Mouse (Mus musculus): ENCODE results near the gene Lhfp. TPM values are rescaled to one million over a fixed set of nuclear protein-coding genes. Genes with fewer than 3 reads are reported as not detected.

The Lhfp gene
- polyA plus RNA-seq, 1 experiment: 12.1 TPM

- Histone ChIP-seq H3K9ac (ENCODE audit: low read depth, poor library complexity, severe bottlenecking) (no peak overlapping the region), H3K27me3 (ENCODE audit: control insufficient read depth, insufficient read depth, low read length, poor library complexity, severe bottlenecking) (no peaks in the 10 kb centered on the region), H3K27ac (ENCODE audit: insufficient read depth, low read length) (no peak overlapping the region), H3K9me3 (replicated peaks; ENCODE audit: control insufficient read depth, insufficient read depth, low read length, poor library complexity, severe bottlenecking) (no peaks in the 10 kb centered on the region), H3K4me1 (ENCODE audit: control insufficient read depth, insufficient read depth, low read length) (no peaks in the 10 kb centered on the region), H3K4me3 (ENCODE audit: low read depth, low read length) (no peak overlapping the region), H3K36me3 (ENCODE audit: control insufficient read depth, insufficient read depth, low read length, poor library complexity, severe bottlenecking) (no peaks in the 10 kb centered on the region)
- no peak for TF ChIP-seq EP300 (IDR thresholded peaks at IDR 0.05; ENCODE audit: insufficient read depth, low read depth, low read length)
- no peak for TF ChIP-seq POLR2A (IDR thresholded peaks at IDR 0.05; ENCODE audit: insufficient read depth, low read length)
Measured at GRCm38 (mm10) chr3:53292474-53292873, 251.1 kb downstream of the Lhfp start.

GRCm38 (mm10) chr3:53292979-53293378 lies 251.7 kb downstream of the Lhfp start:
- Histone ChIP-seq H3K4me3 (ENCODE audit: low read depth, low read length) (no peak overlapping the region), H3K4me1 (ENCODE audit: control insufficient read depth, insufficient read depth, low read length) (no peaks in the 10 kb centered on the region), H3K9ac (ENCODE audit: low read depth, poor library complexity, severe bottlenecking) (no peak overlapping the region), H3K36me3 (ENCODE audit: control insufficient read depth, insufficient read depth, low read length, poor library complexity, severe bottlenecking) (no peaks in the 10 kb centered on the region), H3K27ac (ENCODE audit: insufficient read depth, low read length) (no peak overlapping the region), H3K9me3 (replicated peaks; ENCODE audit: control insufficient read depth, insufficient read depth, low read length, poor library complexity, severe bottlenecking) (no peaks in the 10 kb centered on the region), H3K27me3 (ENCODE audit: control insufficient read depth, insufficient read depth, low read length, poor library complexity, severe bottlenecking) (no peaks in the 10 kb centered on the region)
- TF ChIP-seq POLR2A (IDR thresholded peaks at IDR 0.05; ENCODE audit: insufficient read depth, low read length) (no peak), CTCF (IDR thresholded peaks at IDR 0.05; ENCODE audit: low read depth, low read length) (no peak), EP300 (IDR thresholded peaks at IDR 0.05; ENCODE audit: insufficient read depth, low read depth, low read length) (no peak)

GRCm38 (mm10) chr3:53293901-53294433 lies 252.6 kb downstream of the Lhfp start:
- H3K9me3 ChIP-seq (replicated peaks; ENCODE audit: control insufficient read depth, insufficient read depth, low read length, poor library complexity, severe bottlenecking): no peaks in the 10 kb centered on the region
- no peak overlapping the region for H3K9ac ChIP-seq (ENCODE audit: low read depth, poor library complexity, severe bottlenecking)
- TF ChIP-seq CTCF (IDR thresholded peaks at IDR 0.05; ENCODE audit: low read depth, low read length) (no peak), POLR2A (IDR thresholded peaks at IDR 0.05; ENCODE audit: insufficient read depth, low read length) (no peak), EP300 (IDR thresholded peaks at IDR 0.05; ENCODE audit: insufficient read depth, low read depth, low read length) (no peak)
- H3K4me1 ChIP-seq (ENCODE audit: control insufficient read depth, insufficient read depth, low read length): no peaks in the 10 kb centered on the region
- no peaks in the 10 kb centered on the region for H3K36me3 ChIP-seq (ENCODE audit: control insufficient read depth, insufficient read depth, low read length, poor library complexity, severe bottlenecking)
- H3K4me3 ChIP-seq (ENCODE audit: low read depth, low read length): no peak overlapping the region
- H3K27ac ChIP-seq (ENCODE audit: insufficient read depth, low read length): no peak overlapping the region
- no peaks in the 10 kb centered on the region for H3K27me3 ChIP-seq (ENCODE audit: control insufficient read depth, insufficient read depth, low read length, poor library complexity, severe bottlenecking)

- H3K27me3 ChIP-seq (ENCODE audit: control insufficient read depth, insufficient read depth, low read length, poor library complexity, severe bottlenecking): no peaks in the 10 kb centered on the region
- H3K36me3 ChIP-seq (ENCODE audit: control insufficient read depth, insufficient read depth, low read length, poor library complexity, severe bottlenecking): no peaks in the 10 kb centered on the region
- TF ChIP-seq EP300 (IDR thresholded peaks at IDR 0.05; ENCODE audit: insufficient read depth, low read depth, low read length) (no peak), POLR2A (IDR thresholded peaks at IDR 0.05; ENCODE audit: insufficient read depth, low read length) (no peak), CTCF (IDR thresholded peaks at IDR 0.05; ENCODE audit: low read depth, low read length) (no peak)
- H3K9ac ChIP-seq (ENCODE audit: low read depth, poor library complexity, severe bottlenecking): no peak overlapping the region
- H3K4me1 ChIP-seq (ENCODE audit: control insufficient read depth, insufficient read depth, low read length): no peaks in the 10 kb centered on the region
- no peak overlapping the region for H3K4me3 ChIP-seq (ENCODE audit: low read depth, low read length)
- no peaks in the 10 kb centered on the region for H3K9me3 ChIP-seq (replicated peaks; ENCODE audit: control insufficient read depth, insufficient read depth, low read length, poor library complexity, severe bottlenecking)
- H3K27ac ChIP-seq (ENCODE audit: insufficient read depth, low read length): no peak overlapping the region
Measured at GRCm38 (mm10) chr3:53294855-53295254, 253.5 kb downstream of the Lhfp start.

- Histone ChIP-seq H3K9me3 (replicated peaks; ENCODE audit: control insufficient read depth, insufficient read depth, low read length, poor library complexity, severe bottlenecking) (peaks cover 4% of the 10 kb centered on the region; the same call in 1 of the 2 replicates), H3K36me3 (ENCODE audit: control insufficient read depth, insufficient read depth, low read length, poor library complexity, severe bottlenecking) (no peaks in the 10 kb centered on the region), H3K27ac (ENCODE audit: insufficient read depth, low read length) (no peak overlapping the region), H3K27me3 (ENCODE audit: control insufficient read depth, insufficient read depth, low read length, poor library complexity, severe bottlenecking) (no peaks in the 10 kb centered on the region), H3K9ac (ENCODE audit: low read depth, poor library complexity, severe bottlenecking) (no peak overlapping the region), H3K4me1 (ENCODE audit: control insufficient read depth, insufficient read depth, low read length) (no peaks in the 10 kb centered on the region), H3K4me3 (ENCODE audit: low read depth, low read length) (no peak overlapping the region)
- TF ChIP-seq CTCF (IDR thresholded peaks at IDR 0.05; ENCODE audit: low read depth, low read length) (no peak), POLR2A (IDR thresholded peaks at IDR 0.05; ENCODE audit: insufficient read depth, low read length) (no peak), EP300 (IDR thresholded peaks at IDR 0.05; ENCODE audit: insufficient read depth, low read depth, low read length) (no peak)
Measured at GRCm38 (mm10) chr3:53301866-53302265, 260.5 kb downstream of the Lhfp start.

GRCm38 (mm10) chr3:53304123-53304900 lies 263.0 kb downstream of the Lhfp start:
- H3K4me3 ChIP-seq (ENCODE audit: low read depth, low read length): no peak overlapping the region
- H3K4me1 ChIP-seq (ENCODE audit: control insufficient read depth, insufficient read depth, low read length): no peaks in the 10 kb centered on the region
- H3K36me3 ChIP-seq (ENCODE audit: control insufficient read depth, insufficient read depth, low read length, poor library complexity, severe bottlenecking): no peaks in the 10 kb centered on the region
- peaks cover 4% of the 10 kb centered on the region; the same call in 1 of the 2 replicates for H3K9me3 ChIP-seq (replicated peaks; ENCODE audit: control insufficient read depth, insufficient read depth, low read length, poor library complexity, severe bottlenecking)
- no peak overlapping the region for H3K27ac ChIP-seq (ENCODE audit: insufficient read depth, low read length)
- H3K27me3 ChIP-seq (ENCODE audit: control insufficient read depth, insufficient read depth, low read length, poor library complexity, severe bottlenecking): no peaks in the 10 kb centered on the region
- H3K9ac ChIP-seq (ENCODE audit: low read depth, poor library complexity, severe bottlenecking): no peak overlapping the region
- TF ChIP-seq POLR2A (IDR thresholded peaks at IDR 0.05; ENCODE audit: insufficient read depth, low read length) (no peak), EP300 (IDR thresholded peaks at IDR 0.05; ENCODE audit: insufficient read depth, low read depth, low read length) (no peak), CTCF (IDR thresholded peaks at IDR 0.05; ENCODE audit: low read depth, low read length) (no peak)

All from ES-Bruce4 (cell line).